Mouse (Mus musculus): Measurements from ENCODE around the gene Pou2af1.
A peak's percentile ranks its signal among the peaks of the same experiment; 100 is the strongest.

Pou2af1 gene

GRCm38 (mm10) chr9:51213023-51213728 is at the start of gene Pou2af1:
TSS of gene Pou2af1 (plus strand) at chr9:51213708.
- peak; percentile 62 to 72 for DNase-seq (ENCODE audit: low spot score in 2 of 2)

- DNase-seq (ENCODE audit: low spot score in 2 of 2) = no peak
Measured at GRCm38 (mm10) chr9:51163989-51164388, 49.5 kb upstream of the Pou2af1 start.

GRCm38 (mm10) chr9:51165312-51166180 is 48.0 kb upstream of the Pou2af1 start, which contains the start of gene Gm32742:
TSS of gene Gm32742 (minus strand) at chr9:51165517.
- DNase-seq (ENCODE audit: low spot score in 2 of 2) = no peak

- DNase-seq (ENCODE audit: low spot score in 2 of 2) = peak; percentile 19 to 63
Measured at GRCm38 (mm10) chr9:51167954-51168353, 45.6 kb upstream of the Pou2af1 start.

- no peak for DNase-seq (ENCODE audit: low spot score in 2 of 2)
Measured at GRCm38 (mm10) chr9:51168698-51169097, 44.8 kb upstream of the Pou2af1 start.

- no peak for DNase-seq (ENCODE audit: low spot score in 2 of 2)
Measured at GRCm38 (mm10) chr9:51169133-51169532, 44.4 kb upstream of the Pou2af1 start.

- DNase-seq (ENCODE audit: low spot score in 2 of 2) = no peak
Measured at GRCm38 (mm10) chr9:51170298-51170697, 43.2 kb upstream of the Pou2af1 start.

GRCm38 (mm10) chr9:51174890-51175464 is 38.5 kb upstream of the Pou2af1 start:
- no peak for DNase-seq (ENCODE audit: low spot score in 2 of 2)

GRCm38 (mm10) chr9:51175722-51176121 is 37.8 kb upstream of the Pou2af1 start:
- no peak for DNase-seq (ENCODE audit: low spot score in 2 of 2)

- DNase-seq (ENCODE audit: low spot score in 2 of 2) = peak; percentile 34 to 64
Measured at GRCm38 (mm10) chr9:51178297-51178696, 35.2 kb upstream of the Pou2af1 start.

- no peak for DNase-seq (ENCODE audit: low spot score in 2 of 2)
Measured at GRCm38 (mm10) chr9:51180621-51181020, 32.9 kb upstream of the Pou2af1 start.

- DNase-seq (ENCODE audit: low spot score in 2 of 2) = peak in 1 of 2 experiments; percentile 34
Measured at GRCm38 (mm10) chr9:51182716-51183710, 30.5 kb upstream of the Pou2af1 start.

- DNase-seq (ENCODE audit: low spot score in 2 of 2) = no peak
Measured at GRCm38 (mm10) chr9:51185386-51185785, 28.1 kb upstream of the Pou2af1 start.

GRCm38 (mm10) chr9:51185871-51186270 is 27.6 kb upstream of the Pou2af1 start:
- no peak for DNase-seq (ENCODE audit: low spot score in 2 of 2)

- DNase-seq (ENCODE audit: low spot score in 2 of 2) = no peak
Measured at GRCm38 (mm10) chr9:51190655-51191054, 22.9 kb upstream of the Pou2af1 start.

- no peak for DNase-seq (ENCODE audit: low spot score in 2 of 2)
Measured at GRCm38 (mm10) chr9:51194790-51195189, 18.7 kb upstream of the Pou2af1 start.

- no peak for DNase-seq (ENCODE audit: low spot score in 2 of 2)
Measured at GRCm38 (mm10) chr9:51208974-51209332, 4.6 kb upstream of the Pou2af1 start.

GRCm38 (mm10) chr9:51211191-51211590 is 2.3 kb upstream of the Pou2af1 start:
- DNase-seq (ENCODE audit: low spot score in 2 of 2) = no peak

- DNase-seq (ENCODE audit: low spot score in 2 of 2) = no peak
Measured at GRCm38 (mm10) chr9:51213729-51214237, 275 bp downstream of the Pou2af1 start.

- DNase-seq (ENCODE audit: low spot score in 2 of 2) = no peak
Measured at GRCm38 (mm10) chr9:51215311-51215710, 1.8 kb downstream of the Pou2af1 start.

GRCm38 (mm10) chr9:51215949-51216348 is 2.4 kb downstream of the Pou2af1 start:
- no peak for DNase-seq (ENCODE audit: low spot score in 2 of 2)
